Mouse (Mus musculus) heart, embryonic 14.5 days (tissue): Measurements from ENCODE around the gene Col4a3bp. TPM values are rescaled to one million over a fixed set of nuclear protein-coding genes. Genes with fewer than 3 reads are reported as not detected.

Experiments
- ATAC-seq: fragments of 200-750 bp; cut with Nextera tagmentation; 2 replicates; pipeline ENCODE4 v1.8.0; 2017; ENCODE audit warnings: low read depth, moderate TSS enrichment; ENCODE audit not compliant: insufficient number of reproducible peaks, insufficient read depth, low FRiP score
- H3K27ac ChIP-seq, 2 experiments: fragments of 200-500 bp in 1 of 2; fragments of 300-500 bp in 1 of 2; sonication (generic) in 1 of 2; replicated peaks in 1 of 2; 2 replicates each; pipeline ENCODE4 v1.5.1; 2012 to 2014; ENCODE audit warnings: low read depth in 2 of 2, low read length in 2 of 2, control low read depth in 1 of 2, mild to moderate bottlenecking in 1 of 2, mixed read lengths in 1 of 2; ENCODE audit not compliant: control insufficient read depth in 1 of 2, insufficient read depth in 1 of 2
- H3K27me3 ChIP-seq: fragments of 300-500 bp; sonication (generic); 2 replicates; pipeline ENCODE4 v1.6.1; 2014; ENCODE audit warnings: mild to moderate bottlenecking, low read length, control low read depth; ENCODE audit not compliant: control insufficient read depth, insufficient read depth
- H3K36me3 ChIP-seq: fragments of 300-500 bp; sonication (generic); 2 replicates; pipeline ENCODE4 v1.6.1; 2014; ENCODE audit warnings: mild to moderate bottlenecking, control low read depth, low read length, mixed read lengths; ENCODE audit not compliant: control insufficient read depth, insufficient read depth
- H3K4me1 ChIP-seq, 2 experiments: fragments of 200-500 bp in 1 of 2; fragments of 300-500 bp in 1 of 2; sonication (generic) in 1 of 2; 2 replicates each; pipeline ENCODE4 v1.6.1; 2012 to 2014; ENCODE audit warnings: low read length in 2 of 2, control low read depth in 1 of 2, mixed read lengths in 1 of 2; ENCODE audit not compliant: control insufficient read depth in 2 of 2, insufficient read depth in 2 of 2
- H3K4me2 ChIP-seq: fragments of 300-500 bp; sonication (generic); 2 replicates; pipeline ENCODE4 v1.6.1; 2014; ENCODE audit warnings: mild to moderate bottlenecking, low read length
- H3K4me3 ChIP-seq, 2 experiments: fragments of 200-500 bp in 1 of 2; fragments of 300-500 bp in 1 of 2; sonication (generic) in 1 of 2; 2 replicates each; pipeline ENCODE4 v1.5.1; 2012 to 2014; ENCODE audit warnings: low read length in 2 of 2, mild to moderate bottlenecking in 2 of 2, control low read depth in 1 of 2, low read depth in 1 of 2, moderate library complexity in 1 of 2; ENCODE audit not compliant: control insufficient read depth in 1 of 2, insufficient read depth in 1 of 2
- H3K9ac ChIP-seq: fragments of 300-500 bp; sonication (generic); 2 replicates; pipeline ENCODE4 v1.6.1; 2014; ENCODE audit warnings: mild to moderate bottlenecking, low read length
- H3K9me3 ChIP-seq: fragments of 300-500 bp; sonication (generic); 2 replicates; pipeline ENCODE4 v1.6.1; 2016; ENCODE audit warnings: low read length, control low read depth; ENCODE audit not compliant: control insufficient read depth
- WGBS: fragments of 180-500 bp; shearing (Covaris S2); extraction: QIAGEN DNeasy Blood & Tissue Kit; methylation state at CpG from one replicate; pipeline ENCODE4 v1.1.7; 2014; 5-methylcytosine and 5-hydroxymethylcytosine counted together
- polyA plus RNA-seq: library from polyadenylated mRNA; unstranded; fragments of >200 nt; fragmentation: Nextera tagmentation; extraction: Ambion mirVana; gene quantifications from 2 replicates; pipeline ENCODE4 v1.2.1, GENCODE M21; 2014

Col4a3bp gene
- polyA plus RNA-seq, 1 experiment from 2014 or later: 11.9 TPM

GRCm38 (mm10) chr13:96511262-96511661, 31.2 kb upstream of the Col4a3bp start:
- H3K4me2 ChIP-seq: no peak overlapping the region
- no peak overlapping the region for H3K9ac ChIP-seq
- no peaks in the 10 kb centered on the region for H3K27me3 ChIP-seq
- peaks cover 8 to 11% of the 10 kb centered on the region in 2 experiments; a peak in 3 of 4 replicates for H3K4me1 ChIP-seq
- no peak overlapping the region for H3K4me3 ChIP-seq
- peaks cover 9% of the 10 kb centered on the region for H3K36me3 ChIP-seq
- H3K9me3 ChIP-seq: no peaks in the 10 kb centered on the region
- WGBS: 84% methylated on average over 1 of the region's 1 CpGs
- peak overlapping the region; percentile 55 to 74; a peak in 3 of 4 replicates for H3K27ac ChIP-seq
- no peak for ATAC-seq

- no peak for ATAC-seq
- H3K4me1 ChIP-seq: peaks cover 8 to 11% of the 10 kb centered on the region in 2 experiments; a peak in 3 of 4 replicates
- peak overlapping the region; percentile 53 to 55; a peak in 3 of 4 replicates for H3K27ac ChIP-seq
- no peaks in the 10 kb centered on the region for H3K27me3 ChIP-seq
- no peak overlapping the region for H3K9ac ChIP-seq
- H3K36me3 ChIP-seq: peaks cover 7% of the 10 kb centered on the region
- no peak overlapping the region for H3K4me2 ChIP-seq
- 50% methylated on average over 5 of the region's 5 CpGs for WGBS
- H3K4me3 ChIP-seq: no peak overlapping the region
- H3K9me3 ChIP-seq: no peaks in the 10 kb centered on the region
These were observed 30.5 kb upstream of the Col4a3bp start for GRCm38 (mm10) chr13:96511893-96512292.

- ATAC-seq: no peak
- Histone ChIP-seq H3K4me3 (no peak overlapping the region), H3K9ac (no peak overlapping the region), H3K4me1 (peaks cover 8 to 11% of the 10 kb centered on the region in 2 experiments; a peak in 3 of 4 replicates), H3K36me3 (peaks cover 7% of the 10 kb centered on the region), H3K27me3 (no peaks in the 10 kb centered on the region), H3K27ac (no peak overlapping the region), H3K4me2 (no peak overlapping the region), H3K9me3 (no peaks in the 10 kb centered on the region)
- 77% methylated on average over 5 of the region's 5 CpGs for WGBS
These were observed 28.1 kb upstream of the Col4a3bp start for GRCm38 (mm10) chr13:96514154-96514942.

- ATAC-seq: no peak
- no peak overlapping the region for H3K9ac ChIP-seq
- H3K27ac ChIP-seq: no peak overlapping the region
- H3K36me3 ChIP-seq: peaks cover 7% of the 10 kb centered on the region
- 95% methylated on average over 9 of the region's 9 CpGs for WGBS
- H3K4me2 ChIP-seq: no peak overlapping the region
- H3K4me1 ChIP-seq: peaks cover 4 to 11% of the 10 kb centered on the region in 2 experiments; a peak in 3 of 4 replicates
- no peaks in the 10 kb centered on the region for H3K27me3 ChIP-seq
- H3K4me3 ChIP-seq: no peak overlapping the region
- no peaks in the 10 kb centered on the region for H3K9me3 ChIP-seq
These were observed 26.2 kb upstream of the Col4a3bp start for GRCm38 (mm10) chr13:96516249-96516648.

GRCm38 (mm10) chr13:96517335-96517734, 25.1 kb upstream of the Col4a3bp start:
- Histone ChIP-seq H3K4me3 (no peak overlapping the region), H3K27ac (no peak overlapping the region), H3K27me3 (no peaks in the 10 kb centered on the region), H3K4me1 (peaks cover 2 to 11% of the 10 kb centered on the region in 2 experiments; a peak in 3 of 4 replicates), H3K9ac (no peak overlapping the region), H3K9me3 (no peaks in the 10 kb centered on the region), H3K4me2 (no peak overlapping the region), H3K36me3 (peaks cover 7% of the 10 kb centered on the region)
- WGBS: 90% methylated on average over 2 of the region's 2 CpGs
- no peak for ATAC-seq

GRCm38 (mm10) chr13:96521294-96521693, 21.1 kb upstream of the Col4a3bp start:
- Histone ChIP-seq H3K4me2 (no peak overlapping the region), H3K9ac (no peak overlapping the region), H3K4me3 (no peak overlapping the region), H3K36me3 (peaks cover 1% of the 10 kb centered on the region), H3K4me1 (no peaks in the 10 kb centered on the region), H3K9me3 (no peaks in the 10 kb centered on the region), H3K27me3 (no peaks in the 10 kb centered on the region), H3K27ac (no peak overlapping the region)
- no peak for ATAC-seq
- WGBS: 89% methylated on average over 3 of the region's 3 CpGs

GRCm38 (mm10) chr13:96527022-96527421, 15.4 kb upstream of the Col4a3bp start:
- 76% methylated on average over 3 of the region's 3 CpGs for WGBS
- 0 out of 4 replicates have a peak, but pooled peaks cover 0 to 2% of the 10 kb centered on the region in 2 experiments for H3K4me1 ChIP-seq
- no peaks in the 10 kb centered on the region for H3K36me3 ChIP-seq
- no peak for ATAC-seq
- no peak overlapping the region for H3K4me2 ChIP-seq
- no peak overlapping the region for H3K9ac ChIP-seq
- no peak overlapping the region for H3K4me3 ChIP-seq
- no peaks in the 10 kb centered on the region for H3K9me3 ChIP-seq
- no peak overlapping the region for H3K27ac ChIP-seq
- H3K27me3 ChIP-seq: no peaks in the 10 kb centered on the region
